Mouse (Mus musculus): ENCODE results near the gene Tesc.

DNA sequence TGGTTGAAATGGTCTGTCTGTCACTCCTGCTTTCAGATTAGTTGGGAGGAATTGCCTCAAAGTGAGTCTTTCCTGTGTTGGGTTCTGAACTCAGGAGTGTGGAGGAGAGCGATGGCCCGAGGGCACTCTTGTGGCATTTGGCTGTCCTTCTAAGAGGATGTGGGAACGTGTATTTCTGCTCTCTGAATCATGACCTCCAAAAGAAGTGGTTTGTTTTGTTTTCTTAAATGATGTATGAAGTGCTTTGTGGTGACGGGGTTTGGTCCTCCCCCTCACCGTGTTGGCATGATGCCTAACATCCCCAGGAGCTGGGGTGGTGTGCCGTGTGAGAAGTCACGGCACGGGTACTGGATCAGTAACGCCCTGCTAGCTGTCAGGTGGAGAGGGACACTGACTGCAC lies 39.2 kb upstream of the Tesc start:
- TF ChIP-seq CTCF (IDR thresholded peaks at IDR 0.05; ENCODE audit: control insufficient read depth, insufficient read depth, insufficient replicate concordance, low read depth, low read length) (no peak), POLR2A (IDR thresholded peaks at IDR 0.05; ENCODE audit: control insufficient read depth, low read depth, low read length) (no peak)

Measured in testis, adult 2 months (tissue).